In genomic region chr12:53144122-53144695, GRCm38 (mm10) we compare ENCODE assay signal across 21 mouse cellular contexts.
DNase-seq lines count a peak whose midpoint lies in the region; ATAC-seq lines count a peak whose summit lies in the region.
"Had no signal": no experiment of that assay in that cellular context is flagged by ENCODE, and none has a peak within 500 bp of the region (broad histone marks: within the 10 kb centered on the region; RNA-seq: fewer than 3 reads in every experiment).

No protein-coding gene starts in this region.

- no peak overlapping the region for H3K4me3 ChIP-seq in midbrain, embryonic 10.5 days
- H3K4me3 ChIP-seq in midbrain, embryonic 11.5 days (ENCODE audit: low read depth, low read length): no peak overlapping the region
- no peak overlapping the region for H3K4me3 ChIP-seq in hindbrain, embryonic 13.5 days
- no peak overlapping the region for H3K4me3 ChIP-seq in midbrain, embryonic 13.5 days (replicated peaks)
- H3K4me3 ChIP-seq: heart, adult 2 months; left cerebral cortex, adult 2 months; liver, embryonic 13.5 days; neural tube, embryonic 12.5 days had no signal

- H3K9me3 ChIP-seq in midbrain, embryonic 10.5 days (replicated peaks): no peaks in the 10 kb centered on the region
- H3K9me3 ChIP-seq in midbrain, embryonic 11.5 days (ENCODE audit: control insufficient read depth, low read length): no peaks in the 10 kb centered on the region
- no peaks in the 10 kb centered on the region for H3K9me3 ChIP-seq in hindbrain, embryonic 13.5 days
- no peaks in the 10 kb centered on the region for H3K9me3 ChIP-seq in midbrain, embryonic 13.5 days
- H3K9me3 ChIP-seq: liver, embryonic 13.5 days; neural tube, embryonic 12.5 days had no signal

- no peak overlapping the region for H3K9ac ChIP-seq in midbrain, embryonic 11.5 days (ENCODE audit: low read length)
- H3K9ac ChIP-seq in hindbrain, embryonic 13.5 days: no peak overlapping the region
- no peak overlapping the region for H3K9ac ChIP-seq in midbrain, embryonic 13.5 days (replicated peaks)
- H3K9ac ChIP-seq: liver, embryonic 13.5 days; lung, embryonic 14.5 days; neural tube, embryonic 12.5 days had no signal

- no peaks in the 10 kb centered on the region for H3K27me3 ChIP-seq in midbrain, embryonic 10.5 days (ENCODE audit: low read depth, poor library complexity, severe bottlenecking)
- no peaks in the 10 kb centered on the region for H3K27me3 ChIP-seq in midbrain, embryonic 11.5 days (ENCODE audit: control insufficient read depth, insufficient read depth, low read length)
- no peaks in the 10 kb centered on the region for H3K27me3 ChIP-seq in hindbrain, embryonic 13.5 days
- H3K27me3 ChIP-seq in midbrain, embryonic 13.5 days: no peaks in the 10 kb centered on the region
- H3K27me3 ChIP-seq: liver, embryonic 13.5 days; megakaryocyte, embryonic 14.5 days; neural tube, embryonic 12.5 days had no signal

- no peak overlapping the region for H3K4me2 ChIP-seq in midbrain, embryonic 11.5 days
- H3K4me2 ChIP-seq in hindbrain, embryonic 13.5 days: no peak overlapping the region
- no peak overlapping the region for H3K4me2 ChIP-seq in midbrain, embryonic 13.5 days (replicated peaks)
- H3K4me2 ChIP-seq: liver, embryonic 13.5 days; lung, embryonic 14.5 days; neural tube, embryonic 12.5 days had no signal

- 77% methylated on average over 6 of the region's 6 CpGs for WGBS in midbrain, embryonic 10.5 days
- 65% methylated on average over 6 of the region's 6 CpGs for WGBS in midbrain, embryonic 11.5 days
- 60% methylated on average over 6 of the region's 6 CpGs for WGBS in hindbrain, embryonic 13.5 days
- 57% methylated on average over 6 of the region's 6 CpGs for whole genome bisulfite sequencing in midbrain, embryonic 13.5 days

- H3K27ac ChIP-seq in midbrain, embryonic 10.5 days (replicated peaks): 0 out of 2 replicates have a peak overlapping the region, but pooled peaks have one; percentile 38
- H3K27ac ChIP-seq in midbrain, embryonic 11.5 days (ENCODE audit: low read depth, low read length): no peak overlapping the region
- H3K27ac ChIP-seq in hindbrain, embryonic 13.5 days: peak overlapping the region; percentile 50; the same call in 1 of the 2 replicates
- H3K27ac ChIP-seq in midbrain, embryonic 13.5 days: peak overlapping the region; percentile 67
- H3K27ac ChIP-seq: heart, adult 2 months; left cerebral cortex, adult 2 months; liver, embryonic 13.5 days; neural tube, embryonic 12.5 days had no signal

- no peak for ATAC-seq in midbrain, embryonic 11.5 days (ENCODE audit: low FRiP score)
- ATAC-seq in hindbrain, embryonic 13.5 days (ENCODE audit: low FRiP score): no peak
- 0 out of 2 replicates have a peak, but pooled peaks have one; percentile 43 for ATAC-seq in midbrain, embryonic 13.5 days
- no peak for ATAC-seq in CD4-positive, CD25-positive, alpha-beta regulatory T cell, adult 4 months
- ATAC-seq: activated CD4-positive, CD25-positive, alpha-beta regulatory T cell, adult 4 months had no signal

- peaks cover 14% of the 10 kb centered on the region for H3K4me1 ChIP-seq in midbrain, embryonic 10.5 days
- no peaks in the 10 kb centered on the region for H3K4me1 ChIP-seq in midbrain, embryonic 11.5 days (ENCODE audit: control insufficient read depth, insufficient read depth, low read length)
- peaks cover 17% of the 10 kb centered on the region for H3K4me1 ChIP-seq in hindbrain, embryonic 13.5 days (replicated peaks)
- peaks cover 30% of the 10 kb centered on the region for H3K4me1 ChIP-seq in midbrain, embryonic 13.5 days (replicated peaks)
- H3K4me1 ChIP-seq: liver, embryonic 13.5 days; megakaryocyte, embryonic 14.5 days had no signal

- peaks cover 30% of the 10 kb centered on the region for H3K36me3 ChIP-seq in midbrain, embryonic 10.5 days
- H3K36me3 ChIP-seq in midbrain, embryonic 11.5 days (ENCODE audit: control insufficient read depth, insufficient read depth, low read length): peaks cover 6% of the 10 kb centered on the region; the same call in 1 of the 2 replicates
- peaks cover 35% of the 10 kb centered on the region for H3K36me3 ChIP-seq in hindbrain, embryonic 13.5 days
- H3K36me3 ChIP-seq in midbrain, embryonic 13.5 days: peaks cover 34% of the 10 kb centered on the region
- H3K36me3 ChIP-seq: liver, embryonic 13.5 days had no signal

- DNase-seq in midbrain, embryonic 10.5 days (ENCODE audit: low spot score): no peak
- DNase-seq in midbrain, embryonic 11.5 days (ENCODE audit: low spot score, missing footprints): no peak
- DNase-seq in thymus, postnatal 25 days: no peak
- no peak for DNase-seq in spleen, adult 12 weeks (ENCODE audit: low spot score)
- DNase-seq: adrenal gland, adult 8-10 months; cerebellum, adult 18-20 months; cerebellum, postnatal 25 days; gastrocnemius, postnatal 25 days; heart, adult 2 months; kidney, adult 11 months; layer of hippocampus, adult 9-11 months; liver, embryonic 13.5 days; lung, embryonic 14.5 days; thymus, postnatal 14 days had no signal
